Mouse (Mus musculus): ENCODE data around the gene Ndufa13. TPM values are rescaled to one million over a fixed set of nuclear protein-coding genes. Genes with fewer than 3 reads are reported as not detected.

Gene Ndufa13
- polyA plus RNA-seq, 2 experiments from 2014 or later = 184 to 253 TPM

DNA sequence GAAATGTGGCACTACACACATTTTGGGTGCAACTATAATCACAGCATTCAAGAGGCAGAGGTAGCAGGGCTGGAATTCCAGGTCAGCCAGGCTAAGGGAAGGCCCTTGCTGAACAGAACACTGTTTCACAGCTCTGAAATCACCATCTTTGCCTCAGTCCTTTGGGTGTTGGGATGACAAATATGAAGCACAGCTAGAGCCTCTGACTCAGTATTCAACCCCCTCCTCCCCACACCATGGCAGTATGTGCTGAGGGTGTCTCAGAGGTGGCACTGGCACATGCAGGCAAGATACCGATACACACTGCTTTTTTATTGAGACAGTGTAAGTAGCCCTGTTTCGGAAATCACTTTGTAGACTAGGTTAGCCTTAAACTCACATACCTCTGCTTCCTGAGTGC is 3.9 kb upstream of the Ndufa13 start:
- no peak for ATAC-seq

DNA sequence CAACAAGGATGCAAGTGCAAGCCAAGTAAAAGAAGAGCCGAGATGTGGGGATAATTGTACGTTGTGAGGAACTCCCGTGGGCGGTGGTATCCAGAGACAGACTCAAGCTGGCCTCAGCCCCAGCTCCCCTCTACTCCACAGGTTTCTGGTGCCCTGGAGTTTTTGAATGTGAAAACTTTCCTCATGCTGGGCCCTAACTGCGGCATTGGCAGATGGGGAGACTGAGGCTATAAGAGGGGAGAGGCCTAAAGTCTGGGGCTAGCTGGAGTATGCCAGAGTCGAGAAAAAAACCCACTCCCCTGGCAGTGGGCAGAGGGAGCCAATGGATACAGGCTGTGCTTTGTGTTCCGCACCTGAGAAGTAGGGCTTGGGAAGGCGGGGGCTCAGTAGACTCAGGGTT is 1.7 kb upstream of the Ndufa13 start:
- ATAC-seq = no peak

GRCm38 (mm10) chr8:69903063-69903542 is 745 bp upstream of the Ndufa13 start:
- peak; percentile 69 for ATAC-seq

DNA sequence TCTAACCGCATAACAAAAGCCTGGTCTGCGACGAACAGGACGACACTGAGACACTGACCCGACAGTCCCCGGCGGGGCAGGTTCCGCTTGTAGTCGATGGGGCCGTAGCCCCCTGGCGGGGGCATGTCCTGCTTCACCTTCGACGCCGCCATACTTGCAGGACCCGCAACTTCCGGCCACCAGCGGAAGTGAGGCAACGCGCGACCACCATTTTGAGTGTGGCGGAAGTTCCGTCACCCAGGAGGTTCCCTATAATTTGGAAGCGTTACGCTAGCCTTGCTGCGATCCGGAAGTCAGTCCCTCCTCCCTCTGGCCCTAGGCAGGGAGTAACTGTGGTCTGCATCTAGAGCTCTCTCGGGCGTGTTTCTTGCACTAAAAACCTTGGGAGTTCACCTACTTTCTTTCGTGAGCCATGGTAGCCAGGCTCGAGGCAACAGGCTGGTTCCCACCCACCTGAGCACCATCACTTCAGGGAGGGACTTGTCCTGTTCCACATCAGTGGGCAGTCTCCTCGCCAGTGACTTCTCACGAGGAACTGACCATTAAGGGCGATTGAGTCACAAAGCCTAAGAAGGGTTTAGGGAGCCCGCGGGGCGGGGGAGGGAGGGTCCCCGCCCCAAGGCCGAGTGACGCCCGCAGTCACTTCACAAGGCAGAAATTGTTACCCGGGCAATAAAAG is 735 bp downstream of the Ndufa13 start:
- ATAC-seq = peak; percentile 70

GRCm38 (mm10) chr8:69900895-69901451 is 1.4 kb downstream of the Ndufa13 start:
- peak; percentile 30 for ATAC-seq

GRCm38 (mm10) chr8:69899876-69900275 is 2.5 kb downstream of the Ndufa13 start:
- no peak for ATAC-seq

DNA sequence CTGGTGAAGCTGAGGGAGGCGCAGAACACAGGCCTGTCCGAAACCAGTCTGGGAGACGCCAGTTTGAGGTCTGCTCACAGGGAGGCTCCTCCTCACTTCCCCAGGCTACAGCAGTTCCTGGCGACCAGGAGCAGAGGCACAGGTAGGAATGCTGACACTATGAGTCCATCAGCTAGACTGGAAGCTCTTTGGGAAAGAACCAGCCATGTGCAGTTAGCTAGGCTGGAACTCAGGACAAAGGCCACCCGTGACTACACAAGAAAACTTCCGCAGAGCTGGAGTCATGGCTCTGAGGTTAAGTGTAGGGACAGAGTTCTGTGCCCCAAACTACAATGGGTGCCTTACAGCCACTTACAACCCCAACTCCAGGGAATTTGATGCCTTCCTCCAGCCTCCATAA is 4.5 kb downstream of the Ndufa13 start:
- no peak for ATAC-seq

- no peak for ATAC-seq
Measured at GRCm38 (mm10) chr8:69895772-69896451, 6.4 kb downstream of the Ndufa13 start.

- ATAC-seq = no peak
Measured at GRCm38 (mm10) chr8:69894836-69895332, 7.5 kb downstream of the Ndufa13 start.

GRCm38 (mm10) chr8:69893863-69894262 is 8.5 kb downstream of the Ndufa13 start:
- ATAC-seq = no peak

DNA sequence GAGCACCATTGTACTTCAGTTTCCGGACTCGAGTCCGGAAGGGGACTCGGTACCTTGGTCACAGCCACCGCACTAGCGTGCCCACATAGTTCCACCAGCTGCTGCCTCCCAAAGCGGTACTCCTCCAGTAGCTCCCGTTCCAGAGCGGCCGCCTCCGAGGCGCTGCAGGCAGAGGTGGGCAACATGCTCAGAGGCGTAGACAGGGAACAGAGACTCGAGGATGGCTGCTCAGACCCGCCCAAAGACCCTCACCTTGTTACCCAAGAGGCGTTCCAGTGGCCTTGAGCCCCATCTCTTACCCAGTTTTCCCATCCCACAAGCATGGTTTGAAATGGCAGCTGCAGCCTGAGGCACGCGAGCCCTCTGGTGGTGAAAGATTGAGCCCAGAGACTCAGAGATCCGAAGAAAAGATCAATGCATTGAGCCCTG is 11.5 kb downstream of the Ndufa13 start:
- no peak for ATAC-seq

- no peak for ATAC-seq
Measured at GRCm38 (mm10) chr8:69888902-69889301, 13.5 kb downstream of the Ndufa13 start.

DNA sequence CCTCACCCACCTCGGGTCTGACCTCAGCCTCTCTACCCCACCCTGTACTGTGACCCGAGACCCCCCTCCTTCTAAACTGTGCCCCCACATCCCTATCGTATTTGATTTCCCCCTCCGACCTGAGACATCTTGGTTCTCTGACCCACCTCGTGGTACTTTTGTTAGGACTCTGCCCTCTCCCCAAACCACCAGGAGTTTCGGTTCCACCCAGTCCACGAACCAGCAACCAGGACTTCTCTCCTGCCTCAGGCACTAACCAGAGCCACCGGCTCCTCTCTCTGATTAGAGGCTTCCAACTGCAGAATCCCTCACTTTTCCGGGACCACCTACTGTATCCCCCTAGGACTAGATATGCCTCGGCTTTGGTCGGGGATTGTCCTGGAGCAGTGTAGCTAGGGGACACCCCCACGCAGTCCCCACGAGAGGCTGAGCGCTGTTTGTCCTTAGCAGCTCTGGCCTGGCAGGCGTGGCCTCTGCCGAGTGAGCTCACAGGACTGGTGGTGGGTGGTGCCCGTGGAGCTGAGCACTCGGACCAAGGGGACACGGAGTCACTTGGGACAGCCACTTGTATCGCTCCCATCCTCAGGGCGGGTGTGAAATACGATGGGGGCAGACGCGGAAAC is 14.0 kb downstream of the Ndufa13 start:
- no peak for ATAC-seq

GRCm38 (mm10) chr8:69887289-69888243 is 14.8 kb downstream of the Ndufa13 start, which contains the start of gene Cilp2:
Gene Cilp2, minus strand, starts transcription at chr8:69887687.
- peak; percentile 45 for ATAC-seq

GRCm38 (mm10) chr8:69884141-69884540 is 18.2 kb downstream of the Ndufa13 start:
- no peak for ATAC-seq

GRCm38 (mm10) chr8:69882833-69883600 is 19.3 kb downstream of the Ndufa13 start:
- no peak for ATAC-seq

- ATAC-seq = no peak
Measured at GRCm38 (mm10) chr8:69882021-69882756, 20.2 kb downstream of the Ndufa13 start.

GRCm38 (mm10) chr8:69881261-69881865 is 21.0 kb downstream of the Ndufa13 start:
- no peak for ATAC-seq

DNA sequence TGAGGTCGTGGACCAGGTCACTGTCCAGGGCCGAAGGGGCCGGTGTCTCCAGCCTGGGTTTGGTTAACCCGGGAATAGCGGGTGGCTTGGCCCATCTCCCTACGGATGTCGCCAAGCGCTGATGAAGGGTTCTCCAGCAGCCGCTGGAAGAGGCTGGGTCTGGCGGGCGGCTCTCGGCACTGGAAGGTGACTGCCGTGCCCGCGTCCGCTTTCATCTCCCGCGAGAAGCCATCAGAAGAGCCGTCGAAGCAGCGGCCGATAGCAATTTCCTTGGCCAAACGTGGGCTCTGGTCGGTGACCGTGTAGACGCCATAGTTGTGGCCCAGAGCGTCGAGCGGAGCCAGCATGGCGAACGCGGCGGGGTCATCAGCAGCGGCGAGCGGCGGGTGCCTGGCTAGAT is 21.5 kb downstream of the Ndufa13 start:
- no peak for ATAC-seq

DNA sequence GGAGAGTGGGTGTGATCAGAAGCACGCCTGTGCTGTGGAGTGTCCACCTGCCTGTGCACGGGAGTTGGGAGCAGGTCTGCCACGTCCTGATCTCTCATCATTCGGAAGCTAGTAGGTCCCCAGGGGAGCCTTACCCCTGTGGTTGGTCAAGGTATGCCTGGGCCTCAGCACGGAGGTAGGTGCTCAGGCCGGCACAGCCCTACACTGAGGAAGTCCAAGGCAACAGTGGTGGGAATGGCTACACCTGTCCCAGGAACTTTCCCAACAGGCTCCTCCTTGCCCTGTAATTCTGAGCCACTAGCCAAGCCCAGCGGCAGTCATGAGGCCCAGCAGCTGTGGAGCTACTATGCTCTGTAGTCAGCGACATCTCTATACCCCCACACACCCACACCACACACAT is 22.7 kb downstream of the Ndufa13 start:
- no peak for ATAC-seq

Data from CD4-positive, CD25-positive, alpha-beta regulatory T cell, adult 4 months (primary cell).